Mouse (Mus musculus): ENCODE results near the gene Supt20.
"Not testable (repeated sequence)": the region's sequence is repeated elsewhere in the genome, so short reads cannot be mapped to it uniquely, and the experiment has no call there.

The Supt20 gene

DNA sequence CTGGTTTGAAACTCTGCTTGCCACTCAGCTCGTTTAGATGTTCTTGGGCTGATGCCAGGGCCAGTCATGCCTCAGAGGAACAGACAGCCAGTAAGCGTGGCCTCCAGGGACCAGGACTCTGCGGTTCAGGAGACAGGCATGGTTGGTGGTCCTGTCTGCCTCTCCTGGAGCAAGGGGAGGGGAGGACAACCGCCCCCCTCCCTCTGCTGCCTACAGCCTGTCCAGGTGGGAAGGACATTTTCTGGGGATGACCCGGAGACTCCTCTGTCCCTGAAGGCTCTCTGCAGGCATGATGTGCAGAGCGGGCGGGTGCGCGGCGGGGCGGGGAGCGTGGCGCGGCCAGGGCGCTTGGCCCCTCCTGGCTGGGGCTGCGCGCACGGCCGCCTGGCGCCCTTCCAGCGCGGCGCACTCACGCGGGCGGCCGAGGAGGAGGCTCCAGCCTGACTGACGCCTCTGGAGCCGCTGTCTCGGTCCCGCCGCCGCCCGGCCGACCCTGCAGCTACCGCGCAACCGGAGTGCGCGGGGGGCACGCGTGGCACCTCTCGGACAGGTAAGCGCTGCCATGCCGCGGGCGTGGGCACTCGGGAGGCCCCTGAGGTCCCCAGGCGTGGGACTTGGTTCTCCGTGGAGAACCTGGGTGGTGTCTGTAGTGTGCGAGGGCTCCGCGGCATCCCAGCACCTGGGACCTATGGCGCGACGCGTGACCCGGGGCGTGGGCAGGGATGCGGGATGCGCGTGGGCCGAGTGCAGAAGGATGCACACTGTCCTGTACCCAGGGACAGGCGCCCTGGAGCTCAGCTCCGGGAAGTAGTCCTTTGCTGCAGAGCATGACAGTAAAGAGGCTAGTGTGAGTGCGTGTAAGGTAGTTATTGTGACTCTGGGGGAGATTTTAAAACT is 62.8 kb downstream of the Supt20 start, which contains the start of gene Smad9:
Smad9 (plus strand) TSS at position 438 of the 897 bp plus-strand sequence.
- DNase-seq (ENCODE audit: low spot score in 2 of 2) = peak in 1 of 2 experiments; percentile 60

DNA sequence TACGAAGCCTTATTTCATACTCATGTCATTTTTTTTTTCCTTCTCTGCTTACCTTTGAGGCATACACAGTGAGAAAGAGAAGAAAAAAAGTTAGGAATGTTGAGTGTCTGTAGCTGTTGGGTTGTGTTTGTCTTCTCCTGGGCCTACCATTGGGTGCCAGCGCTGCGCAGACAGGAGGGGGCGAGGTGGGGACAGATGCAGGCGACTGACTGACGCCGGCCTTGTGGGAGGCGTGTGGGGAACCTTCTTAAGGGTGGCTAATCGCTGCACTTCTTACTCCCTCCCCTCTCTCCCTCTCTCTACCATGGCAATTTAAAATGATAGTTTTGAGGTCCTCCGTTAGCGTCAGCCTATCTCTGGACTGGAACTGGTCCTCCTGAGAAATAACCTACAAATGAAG is 63.5 kb downstream of the Supt20 start:
- peak in 1 of 2 experiments; percentile 27 for DNase-seq (ENCODE audit: low spot score in 2 of 2)

GRCm38 (mm10) chr3:54757446-54757845 is 64.8 kb downstream of the Supt20 start:
- DNase-seq (ENCODE audit: low spot score in 2 of 2) = no peak

DNA sequence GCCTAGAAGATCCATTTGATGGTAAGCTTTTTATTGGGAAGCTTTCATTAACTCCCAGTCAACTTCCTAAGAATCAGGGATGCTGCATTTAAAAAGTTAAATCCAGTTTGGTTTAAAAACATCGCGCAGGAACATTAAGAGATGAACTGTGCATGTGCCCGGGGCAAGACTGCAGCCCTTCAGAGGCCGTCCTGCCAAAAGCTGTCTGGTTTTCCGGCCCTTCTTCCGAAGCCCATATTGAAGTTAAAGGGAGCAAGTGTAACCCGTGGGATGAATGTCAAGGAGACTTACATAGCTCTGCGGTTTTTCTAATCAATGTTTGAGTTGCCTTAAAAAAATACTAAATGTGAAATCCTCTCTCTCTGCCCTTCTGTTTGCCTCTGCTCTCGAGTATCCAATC is 66.6 kb downstream of the Supt20 start:
- no peak for DNase-seq (ENCODE audit: low spot score in 2 of 2)

DNA sequence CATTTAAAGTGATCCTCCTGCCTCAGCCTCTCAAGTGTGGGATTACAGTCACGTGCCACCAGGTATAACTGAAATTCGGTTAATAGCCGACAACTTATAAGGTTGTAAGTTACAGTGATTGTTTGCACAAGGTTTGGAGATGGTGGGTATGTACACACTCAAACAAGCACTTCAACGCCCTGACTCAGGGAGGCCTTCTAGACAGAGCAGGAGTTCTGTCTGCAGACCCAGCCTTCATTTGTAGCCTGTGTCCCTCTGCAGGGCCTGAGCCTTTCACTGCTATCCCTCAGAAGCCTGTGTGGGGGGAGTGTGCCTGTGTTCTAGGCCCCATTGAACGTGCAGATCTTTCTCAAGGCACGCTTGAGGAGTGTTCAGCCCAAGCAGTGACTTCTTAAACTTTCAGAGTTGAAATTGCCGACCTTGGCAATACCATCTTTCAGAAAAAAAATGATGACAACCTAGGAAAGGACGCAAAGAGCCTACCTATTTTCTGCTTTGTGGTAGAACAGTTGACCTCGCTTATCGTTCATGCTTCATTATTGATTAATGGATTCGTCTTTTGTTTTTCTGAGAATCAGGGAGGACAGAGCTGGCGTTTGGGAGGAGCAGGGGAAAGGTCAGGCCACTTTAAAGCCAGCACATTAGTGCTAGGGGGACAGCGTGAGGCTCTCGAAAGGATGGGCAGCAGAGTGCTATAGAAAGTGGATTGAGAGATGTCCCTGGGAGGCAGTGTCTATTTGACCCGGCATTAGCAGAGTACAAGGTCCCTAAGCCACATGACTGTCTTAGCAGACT is 67.9 kb downstream of the Supt20 start:
- no peak for DNase-seq (ENCODE audit: low spot score in 2 of 2)

- DNase-seq (ENCODE audit: low spot score in 2 of 2) = no peak
Observed at GRCm38 (mm10) chr3:54761258-54761657, 68.7 kb downstream of the Supt20 start.

DNA sequence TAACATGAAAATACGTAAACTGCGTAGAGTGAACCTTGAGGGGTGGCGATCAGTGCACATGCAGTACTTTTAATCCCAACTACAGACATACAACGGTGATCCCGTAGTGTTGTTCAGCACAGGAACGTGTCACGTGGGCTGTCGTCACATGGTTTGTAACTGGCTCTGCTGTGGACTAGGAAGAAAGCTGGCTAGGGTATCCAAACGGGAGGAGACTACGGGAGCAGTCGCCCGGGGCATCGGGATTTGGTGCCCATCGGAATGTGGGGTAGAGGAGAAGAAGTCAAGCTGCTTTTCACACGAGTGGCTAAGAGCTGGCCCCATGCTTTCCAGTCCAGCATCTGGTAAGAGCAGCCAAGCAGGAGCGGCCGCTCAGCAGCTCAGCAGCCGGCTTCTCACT is 71.8 kb downstream of the Supt20 start:
- peak in 1 of 2 experiments; percentile 34 for DNase-seq (ENCODE audit: low spot score in 2 of 2)

DNA sequence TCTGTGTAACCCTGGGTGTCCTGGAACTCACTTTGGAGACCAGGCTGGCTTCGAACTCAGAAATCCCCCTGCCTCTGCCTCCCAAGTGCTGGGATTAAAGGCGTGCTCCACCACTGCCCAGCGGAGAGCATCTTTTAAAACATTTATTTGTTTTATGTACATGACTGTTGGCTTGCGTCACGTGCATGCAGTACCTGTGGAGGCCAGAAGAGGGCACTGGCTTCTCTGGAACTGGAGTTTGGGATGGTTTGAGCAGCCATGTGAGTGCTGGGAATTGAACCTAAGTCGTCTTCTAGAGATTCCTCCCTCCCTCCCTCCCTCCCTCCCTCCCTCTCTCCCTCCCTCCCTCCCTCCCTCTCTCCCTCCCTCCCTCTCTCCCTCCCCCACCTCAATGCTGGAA is 72.9 kb downstream of the Supt20 start:
- DNase-seq (ENCODE audit: low spot score in 2 of 2) = not testable (repeated sequence)

- DNase-seq (ENCODE audit: low spot score in 2 of 2) = no peak
Observed at GRCm38 (mm10) chr3:54766034-54766433, 73.4 kb downstream of the Supt20 start.

DNA sequence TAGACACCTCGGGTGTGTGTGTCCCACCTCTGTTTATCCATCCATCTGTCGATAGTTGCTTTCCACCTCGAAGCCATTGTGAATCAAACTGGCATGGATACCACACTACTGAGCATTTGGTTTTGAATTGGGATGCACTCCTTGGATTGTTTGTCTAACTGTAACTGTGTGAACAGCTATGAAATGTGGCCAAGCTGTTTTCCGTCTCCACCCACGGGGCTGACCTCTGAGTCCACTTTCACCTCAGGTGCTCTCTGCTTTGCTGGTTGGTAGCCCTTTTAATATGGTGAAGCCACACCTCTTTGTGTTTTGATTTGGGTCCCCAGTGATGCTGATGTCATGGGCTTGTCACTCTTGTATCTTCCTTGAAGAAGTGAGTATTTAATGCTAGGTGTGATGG is 74.2 kb downstream of the Supt20 start:
- no peak for DNase-seq (ENCODE audit: low spot score in 2 of 2)

GRCm38 (mm10) chr3:54768592-54768991 is 76.0 kb downstream of the Supt20 start:
- DNase-seq (ENCODE audit: low spot score in 2 of 2) = no peak

- DNase-seq (ENCODE audit: low spot score in 2 of 2) = no peak
Observed at GRCm38 (mm10) chr3:54769349-54770275, 77.0 kb downstream of the Supt20 start.

GRCm38 (mm10) chr3:54773613-54774012 is 81.0 kb downstream of the Supt20 start:
- no peak for DNase-seq (ENCODE audit: low spot score in 2 of 2)

GRCm38 (mm10) chr3:54775989-54776631 is 83.5 kb downstream of the Supt20 start:
- no peak for DNase-seq (ENCODE audit: low spot score in 2 of 2)
